Mouse (Mus musculus) lung, adult 18-20 months (tissue): ENCODE results near the gene Cyp3a57.
A peak's percentile ranks its signal among the peaks of the same experiment; 100 is the strongest.
"Not testable (repeated sequence)": the region's sequence is repeated elsewhere in the genome, so short reads cannot be mapped to it uniquely, and the experiment has no call there.

Source experiments
- DNase-seq, 2 experiments: peaks; one replicate each; pipeline ENCODE4 v3.0.0; 2022; ENCODE audit warnings: mixed read lengths in 2 of 2

The Cyp3a57 gene

DNA sequence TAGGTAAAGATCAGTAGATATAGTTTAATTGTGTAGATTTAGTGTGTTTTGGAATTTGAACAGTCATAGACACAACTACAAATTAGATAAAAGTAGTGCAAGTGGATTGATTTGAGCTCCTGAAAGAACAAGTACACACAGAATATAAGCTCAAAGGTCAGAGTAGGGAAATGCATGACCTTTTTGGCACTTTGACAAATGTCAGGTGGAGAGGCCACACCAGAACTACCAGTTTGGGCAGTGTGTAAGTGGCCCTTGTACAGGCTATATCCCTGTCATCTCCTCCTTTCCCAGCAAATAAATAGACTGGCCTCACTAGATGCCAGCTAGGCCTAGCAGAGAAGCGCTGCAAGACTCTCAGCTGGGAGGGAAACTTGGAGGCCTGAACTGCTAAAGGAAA, at the start of gene Cyp3a57:
Gene Cyp3a57, plus strand, starts transcription at position 339 of the 400 bp plus-strand sequence.
- DNase-seq, result peak; percentile 35 to 41

DNA sequence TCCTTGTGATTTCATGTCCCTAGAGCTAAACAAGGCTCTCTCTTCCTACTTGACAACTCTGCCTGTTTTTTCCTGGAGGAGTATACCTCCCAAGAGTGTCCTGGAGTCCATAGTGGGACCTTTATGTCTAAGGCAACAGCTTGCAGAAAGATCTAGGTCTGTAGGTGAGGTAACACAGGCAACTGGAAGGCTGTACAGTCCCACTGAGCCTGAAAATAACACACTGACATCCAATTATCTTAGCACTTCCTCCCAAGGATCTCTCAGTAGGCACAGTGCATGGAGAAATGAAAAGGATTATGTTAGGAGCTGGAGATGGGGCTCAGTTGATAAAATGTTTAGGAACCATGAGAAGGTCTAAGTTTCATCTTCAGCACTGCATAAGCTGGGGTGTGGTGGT, 44.6 kb upstream of the Cyp3a57 start:
- no peak for DNase-seq

DNA sequence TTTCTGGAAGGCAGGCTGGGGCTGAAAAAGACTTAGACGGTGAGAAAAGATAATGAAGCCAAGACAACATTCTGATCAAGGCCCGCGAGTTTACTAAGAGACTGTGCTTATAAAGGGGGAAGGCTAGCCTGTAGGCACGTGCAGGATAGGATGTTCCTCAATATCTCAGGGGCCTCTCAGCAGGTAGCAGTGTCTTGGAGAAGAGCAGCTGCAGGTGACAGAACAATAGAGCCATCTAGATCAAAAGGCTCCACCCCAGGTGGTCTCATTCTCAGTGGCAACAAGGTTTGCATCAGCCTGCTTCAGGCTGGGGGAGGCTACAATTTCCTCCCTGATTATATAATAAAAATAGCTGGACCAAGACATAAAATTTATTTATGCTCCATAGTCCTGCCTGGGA, 43.3 kb upstream of the Cyp3a57 start:
- not testable (repeated sequence) for DNase-seq

DNA sequence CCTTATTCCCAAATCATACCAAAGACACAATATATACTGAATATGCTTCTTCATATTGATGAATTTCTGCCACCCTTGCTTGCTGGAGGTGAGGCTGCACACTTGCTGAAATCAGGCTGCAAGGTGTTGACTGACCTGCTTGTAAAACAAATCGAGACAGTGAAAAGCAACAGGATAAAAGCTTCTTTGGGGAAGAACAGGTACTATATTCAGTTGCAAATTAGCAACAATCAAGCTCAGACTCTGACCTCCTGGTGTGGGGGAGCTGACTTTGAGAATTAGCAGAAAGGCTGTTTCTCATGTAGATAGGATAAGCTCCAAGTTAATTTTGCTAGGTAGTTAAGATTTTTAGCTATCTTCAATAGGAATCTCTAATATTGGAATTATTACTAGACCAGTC, 42.7 kb upstream of the Cyp3a57 start:
- no peak for DNase-seq

DNA sequence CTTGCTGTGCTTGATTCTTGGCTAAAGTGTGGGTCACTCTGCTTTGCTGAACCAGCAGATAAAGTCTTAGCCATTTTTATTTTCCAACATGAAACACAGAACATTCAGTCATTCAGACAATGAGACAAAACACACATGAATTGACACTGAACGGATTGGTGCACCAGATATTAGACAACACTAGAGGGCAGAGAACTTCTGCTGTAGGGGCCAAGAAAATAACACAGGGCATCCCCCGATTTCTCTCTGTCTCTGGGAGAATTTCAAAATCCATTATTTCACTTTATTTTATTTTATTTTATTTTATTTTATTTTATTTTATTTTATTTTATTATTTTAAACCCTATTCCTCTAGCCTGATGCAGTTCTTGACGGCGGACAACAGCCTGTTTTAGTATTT, 38.1 kb upstream of the Cyp3a57 start:
- DNase-seq, result not testable (repeated sequence)

DNA sequence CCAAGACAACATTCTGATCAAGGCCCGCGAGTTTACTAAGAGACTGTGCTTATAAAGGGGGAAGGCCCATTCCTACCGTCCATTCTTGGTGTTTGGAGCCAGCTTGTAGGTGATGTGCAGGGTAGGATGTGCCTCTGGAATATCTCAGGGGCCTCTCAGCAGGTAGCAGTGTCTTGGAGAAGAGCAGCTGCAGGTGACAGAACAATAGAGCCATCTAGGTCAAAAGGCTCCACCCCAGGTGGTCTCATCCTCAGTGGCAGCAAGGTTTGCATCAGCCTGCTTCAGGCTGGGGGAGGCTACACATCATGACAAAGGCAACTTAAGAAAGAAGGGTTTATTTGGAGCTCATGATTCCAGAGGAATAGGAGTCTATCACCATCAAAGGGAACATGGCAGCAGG, 37.3 kb upstream of the Cyp3a57 start:
- not testable (repeated sequence) for DNase-seq

DNA sequence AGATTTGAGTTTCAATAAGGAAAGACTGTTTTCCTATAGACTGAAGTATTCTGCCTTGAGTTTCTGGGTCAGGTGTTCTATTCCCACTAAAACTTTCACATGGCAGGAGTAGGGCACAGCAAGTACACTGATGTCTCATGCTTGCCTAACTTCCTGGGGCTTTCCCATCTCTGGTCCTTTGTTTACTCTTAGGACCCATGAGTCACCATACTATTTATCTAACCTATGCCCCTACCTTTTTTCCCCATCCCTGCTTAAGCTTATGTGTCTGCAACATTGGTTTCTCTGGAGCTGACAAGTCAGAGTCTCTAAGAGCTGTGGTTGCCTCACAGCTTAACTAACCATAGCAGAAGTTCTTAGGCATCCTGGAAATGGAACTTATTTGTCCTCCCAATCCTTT, 31.2 kb upstream of the Cyp3a57 start:
- no peak for DNase-seq

DNA sequence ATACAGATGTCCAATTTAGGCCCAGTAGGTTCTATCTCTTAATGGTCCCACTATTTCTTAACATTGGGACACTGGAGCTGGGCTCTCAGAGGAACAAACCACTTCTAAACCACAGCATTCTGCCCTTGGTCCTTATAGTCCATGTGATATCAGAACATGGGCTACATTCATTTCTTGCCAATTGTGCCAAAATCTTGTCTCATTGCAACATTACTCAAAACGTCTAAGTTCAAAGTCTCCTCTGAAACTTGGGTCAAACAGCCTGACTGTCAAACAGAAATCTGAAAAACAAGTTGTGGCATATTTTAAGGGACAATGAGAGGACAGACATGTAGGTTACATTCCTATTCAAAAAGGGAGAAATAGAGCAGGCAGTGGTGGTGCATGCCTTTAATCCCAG, 27.9 kb upstream of the Cyp3a57 start:
- DNase-seq, result no peak

DNA sequence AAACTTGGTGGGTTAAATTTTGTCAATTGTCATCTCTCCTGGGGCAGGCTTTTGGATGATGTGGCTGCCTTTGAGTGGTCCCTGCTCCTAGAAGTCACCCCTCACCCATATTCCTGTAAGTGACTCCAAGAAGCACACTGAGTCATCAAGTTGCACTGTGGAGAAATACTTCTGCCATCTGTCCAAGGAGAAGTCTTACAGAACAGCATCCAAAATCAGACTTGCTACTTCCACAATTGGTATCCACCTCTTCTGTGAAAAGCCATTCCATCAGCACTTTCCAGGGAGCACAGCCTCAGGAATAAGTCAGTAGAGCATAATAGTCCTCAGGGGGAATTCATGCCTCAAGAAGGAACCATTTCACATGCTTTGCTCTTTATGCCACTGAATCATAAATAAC, 6.3 kb upstream of the Cyp3a57 start:
- DNase-seq, result not testable (repeated sequence)

DNA sequence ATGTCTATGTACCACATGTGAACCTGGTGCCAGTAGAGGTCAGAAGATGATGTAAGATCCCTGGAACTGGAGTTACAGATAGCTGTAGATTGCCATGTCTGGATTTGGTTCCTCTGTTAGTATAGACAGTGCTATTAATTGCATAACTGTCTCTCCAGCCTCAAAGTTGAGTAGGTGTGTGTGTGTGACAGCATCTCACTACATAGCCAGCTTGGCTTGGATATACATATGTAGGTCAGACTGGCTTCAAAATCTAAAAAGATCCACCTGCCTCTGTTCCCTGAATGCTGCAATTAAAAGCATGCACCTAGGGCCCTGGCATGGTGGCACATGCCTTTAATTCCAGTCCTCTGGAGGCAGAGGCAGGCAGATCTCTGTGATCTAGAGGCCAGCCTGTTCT, 4.6 kb downstream of the Cyp3a57 start:
- no peak for DNase-seq

DNA sequence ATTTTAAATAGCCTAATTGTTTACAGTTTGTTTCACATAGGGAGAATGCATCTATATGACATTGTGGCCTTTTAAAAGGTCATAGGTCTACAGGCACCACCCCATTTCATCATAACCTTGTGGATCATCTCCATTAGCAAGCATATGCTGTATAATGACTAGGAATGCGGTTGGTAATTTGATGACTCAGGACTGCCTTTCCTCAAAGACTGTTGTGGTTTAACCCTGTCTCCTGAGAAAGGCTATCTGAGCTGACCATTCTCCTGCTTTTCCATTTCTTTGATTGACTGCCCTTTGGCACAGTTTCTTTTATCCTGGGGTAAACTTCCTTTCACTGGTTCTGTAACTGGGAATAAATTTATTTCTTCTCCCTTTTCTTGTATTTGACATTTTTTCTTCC, 8.0 kb downstream of the Cyp3a57 start:
- DNase-seq, result no peak

DNA sequence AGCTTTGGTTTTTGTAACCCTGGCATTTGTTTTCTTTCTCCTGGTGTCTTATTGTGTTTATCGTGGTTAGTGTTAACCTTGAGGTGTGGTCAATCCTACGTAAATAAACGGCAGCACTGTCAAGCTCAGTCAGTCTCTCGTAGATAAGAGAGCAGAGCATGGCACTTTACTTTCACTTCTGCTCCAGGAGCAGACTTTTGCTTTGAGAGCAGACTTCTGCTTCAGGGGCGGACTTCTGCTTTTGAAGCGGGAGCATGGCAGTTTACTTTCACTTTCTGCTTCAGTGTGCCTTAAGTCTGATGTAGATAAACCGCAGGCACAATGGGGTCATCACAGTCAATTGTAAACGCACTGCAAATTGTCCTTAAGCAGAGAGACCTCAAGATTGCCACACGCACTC, 70.3 kb downstream of the Cyp3a57 start:
- not testable (repeated sequence) for DNase-seq

DNA sequence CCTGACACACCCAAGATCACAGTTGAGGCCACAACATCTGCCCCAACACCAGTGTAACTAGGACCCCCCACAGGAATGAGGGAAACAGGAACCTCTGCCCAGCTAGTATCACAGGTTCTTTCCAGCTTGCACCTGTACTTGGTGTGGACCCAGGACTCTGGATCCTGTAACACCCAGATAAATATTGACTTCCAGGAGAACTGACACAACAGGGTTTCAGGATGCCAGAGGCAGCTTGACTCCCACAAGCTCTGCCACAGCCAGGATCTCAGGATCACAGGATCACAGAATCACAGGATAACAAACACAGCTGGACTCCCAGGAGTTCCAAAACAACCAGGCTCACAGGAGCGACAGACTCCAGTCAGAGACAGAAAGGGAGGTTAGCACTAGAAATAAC, 77.2 kb downstream of the Cyp3a57 start:
- no peak for DNase-seq

DNA sequence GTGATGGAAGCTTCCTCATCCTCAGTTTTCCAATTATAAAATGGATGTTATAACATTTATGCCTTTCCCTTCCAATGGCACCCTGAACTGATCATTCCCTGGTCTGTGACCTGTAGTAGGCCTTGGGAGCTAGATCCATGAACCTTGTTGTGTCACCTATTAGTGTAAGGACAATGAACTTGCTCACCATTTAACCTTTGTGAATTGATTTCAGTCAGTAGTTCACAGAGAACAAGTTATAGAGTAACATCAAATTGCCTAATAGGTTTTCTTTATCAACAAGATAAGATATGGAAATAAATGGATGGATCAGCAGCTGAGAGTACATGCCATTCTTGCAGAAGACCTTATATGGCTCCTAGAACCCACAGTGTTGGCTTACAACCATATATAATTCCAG, 85.9 kb downstream of the Cyp3a57 start:
- no peak for DNase-seq

DNA sequence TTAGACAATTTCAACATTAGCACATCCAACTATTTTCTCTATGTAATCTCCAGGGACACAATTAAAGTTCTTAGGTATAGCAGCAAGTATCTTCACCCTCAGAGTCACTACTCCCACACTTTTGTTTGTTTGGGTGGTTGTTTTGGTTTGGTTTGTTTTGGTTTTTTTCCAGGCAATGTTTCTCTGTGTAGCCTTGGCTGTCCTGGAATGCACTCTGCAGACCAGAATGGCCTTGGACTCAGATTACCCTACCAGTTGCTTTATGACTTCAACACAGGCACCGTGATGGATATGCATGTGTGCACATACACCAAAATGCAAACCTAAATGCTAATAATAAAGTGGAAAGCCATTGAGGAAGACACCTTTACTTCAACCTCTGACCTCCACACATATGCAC, 88.6 kb downstream of the Cyp3a57 start:
- no peak for DNase-seq
